Mouse (Mus musculus): ENCODE measurements around the gene Elf4.

GRCm38 (mm10) chrX:48433527-48433899 lies 29.4 kb downstream of the Elf4 start:
- TF ChIP-seq POLR2A (IDR thresholded peaks at IDR 0.05; ENCODE audit: insufficient read length, low read depth) = no peak
- no peak for TF ChIP-seq POLR2AphosphoS2 (IDR thresholded peaks at IDR 0.05; ENCODE audit: insufficient read length, low read depth)
- TF ChIP-seq USF1 (IDR thresholded peaks at IDR 0.05; ENCODE audit: low read depth) = no peak
- TF ChIP-seq MYOG (IDR thresholded peaks at IDR 0.05; ENCODE audit: control insufficient read depth in 1 of 3, insufficient read depth in 1 of 3, insufficient read length in 2 of 3, low read depth in 2 of 3) = no peak
- no peak for TF ChIP-seq REST (IDR thresholded peaks at IDR 0.05; ENCODE audit: insufficient read depth, insufficient read length)
- TF ChIP-seq SRF (IDR thresholded peaks at IDR 0.05; ENCODE audit: control insufficient read depth, insufficient read length, low read depth) = no peak

All from myocyte (in vitro differentiated cells).